In the genomic region with DNA sequence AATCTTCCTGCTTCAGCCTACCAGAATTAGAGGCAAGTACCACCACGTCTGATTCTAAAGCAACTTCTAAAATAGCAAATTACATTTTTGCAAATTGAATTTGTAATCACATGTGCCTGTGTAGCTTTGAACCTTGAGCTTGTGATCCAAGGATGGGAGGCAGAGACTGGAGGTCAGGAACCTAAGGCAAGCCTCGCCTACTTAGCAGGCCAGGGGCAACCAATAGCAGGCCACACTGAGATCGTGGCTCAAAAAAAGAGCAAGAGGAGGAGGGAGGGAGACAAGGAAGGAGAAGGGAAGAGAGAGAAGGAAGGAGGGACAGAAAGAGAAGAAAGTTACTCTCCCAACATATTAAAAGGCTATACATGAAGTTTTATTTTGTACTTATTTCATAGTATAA, we compare ENCODE assay signal across 1 mouse cellular context.
A peak's percentile ranks its signal among the peaks of the same experiment; 100 is the strongest.
TF ChIP-seq lines count a peak whose summit lies in the region.

No protein-coding gene starts in this region.

TF ChIP-seq in CH12.LX, 34 proteins besides CTCF, POLR2A, EP300 and RAD21 (continued from another document):
- TF ChIP-seq E2F4 (IDR thresholded peaks at IDR 0.05; ENCODE audit: insufficient replicate concordance, low read depth, low read length) = 0 out of 2 replicates have a peak, but pooled peaks have one; percentile 21
- no peak for TF ChIP-seq USF1 (IDR thresholded peaks at IDR 0.05; ENCODE audit: low read depth, low read length)
- no peak; the same call in 1 of the 2 replicates for TF ChIP-seq CHD1 (IDR thresholded peaks at IDR 0.05; ENCODE audit: low read depth, low read length)
- no peak for TF ChIP-seq CHD2 (IDR thresholded peaks at IDR 0.05; ENCODE audit: low read length)
- 0 out of 2 replicates have a peak, but pooled peaks have one; percentile 13 for TF ChIP-seq ELF1 (IDR thresholded peaks at IDR 0.05; ENCODE audit: low read depth, low read length)
- TF ChIP-seq HCFC1 (IDR thresholded peaks at IDR 0.05; ENCODE audit: low read depth, low read length) = no peak; the same call in 1 of the 2 replicates
- no peak for TF ChIP-seq MAFK (IDR thresholded peaks at IDR 0.05; ENCODE audit: insufficient replicate concordance, low read length)
- TF ChIP-seq BHLHE40 (IDR thresholded peaks at IDR 0.05; ENCODE audit: low read depth, low read length) = no peak
- TF ChIP-seq SIN3A (IDR thresholded peaks at IDR 0.05; ENCODE audit: low read length) = 0 out of 2 replicates have a peak, but pooled peaks have one; percentile 19
- no peak for TF ChIP-seq RCOR1 (conservative IDR thresholded peaks at IDR 0.05; ENCODE audit: low read depth, low read length)
- TF ChIP-seq MAZ (IDR thresholded peaks at IDR 0.05; ENCODE audit: low read depth, low read length) = 0 out of 2 replicates have a peak, but pooled peaks have one; percentile 23
